Mouse (Mus musculus) bone marrow, adult 2 months (tissue): ENCODE data around the gene Nbl1.

ENCODE experiments used
- CTCF ChIP-seq: fragments of 200-500 bp; IDR thresholded peaks from 2 replicates; pipeline ENCODE4 v1.5.1; 2011; ENCODE audit warnings: low read length, control low read depth; ENCODE audit not compliant: control insufficient read depth, insufficient read depth
- POLR2A ChIP-seq: fragments of 200-500 bp; IDR thresholded peaks from 2 replicates; pipeline ENCODE4 v1.6.1; 2011; ENCODE audit warnings: low read depth, mild to moderate bottlenecking, control low read depth, low read length, borderline replicate concordance; ENCODE audit not compliant: control insufficient read depth

GRCm38 (mm10) chr4:139085337-139085736 is 7.5 kb downstream of the Nbl1 start:
- TF ChIP-seq POLR2A (no peak), CTCF (no peak)
